ENCODE assay signal across 8 mouse cellular contexts in genomic region chr7:144939344-144940002, GRCm38 (mm10). TPM values are rescaled to one million over a fixed set of nuclear protein-coding genes. Genes with fewer than 3 reads are reported as not detected.
DNase-seq lines count a peak whose midpoint lies in the region; ATAC-seq and TF ChIP-seq lines count a peak whose summit lies in the region.

Gene Ccnd1, minus strand, starts transcription at chr7:144939925.

- intact Hi-C loops in gastrocnemius, adult 2 months (cut with DNase I): loop anchor here (5.0 kb wide), 2 partner anchors 88 to 253 kb away; no protein-coding TSS in a partner anchor

- peak within 1 kb of the TSS; percentile 97 for H3K4me2 ChIP-seq in hindbrain, embryonic 14.5 days (replicated peaks)

- peaks cover 57% of the 10 kb centered on the region for H3K4me1 ChIP-seq in hindbrain, embryonic 14.5 days (replicated peaks; ENCODE audit: control insufficient read depth, insufficient read depth, low read length)
- H3K4me1 ChIP-seq in testis, adult 2 months (ENCODE audit: control insufficient read depth, insufficient read depth, low read length): peaks cover 48% of the 10 kb centered on the region

- peak; percentile 36; the same call in 1 of the 2 replicates for ATAC-seq in hindbrain, embryonic 14.5 days (ENCODE audit: low FRiP score)
- ATAC-seq in megakaryocyte progenitor cell, adult 5-6 weeks (replicated peaks; ENCODE audit: poor library complexity): peak; percentile 23

- H3K4me3 ChIP-seq in gastrocnemius, adult 2 months: peak within 1 kb of the TSS; percentile 83
- H3K4me3 ChIP-seq in hindbrain, embryonic 14.5 days (replicated peaks; ENCODE audit: low read length): peak within 1 kb of the TSS; percentile 45
- peak within 1 kb of the TSS; percentile 80 for H3K4me3 ChIP-seq in testis, adult 2 months (ENCODE audit: control insufficient read depth, low read depth, low read length)

- DNase-seq in gastrocnemius, adult 2 months: peak; percentile 72
- no peak for DNase-seq in gastrocnemius, adult 8-10 months (ENCODE audit: low spot score in 2 of 2)
- DNase-seq in brain, adult 2 months (ENCODE audit: low read depth, low spot score): peak; percentile 69
- peak in 1 of 2 experiments; percentile 62 for DNase-seq in frontal cortex, adult 2 months (ENCODE audit: extremely low spot score in 1 of 2, low spot score in 1 of 2)
- DNase-seq in hindbrain, embryonic 14.5 days (ENCODE audit: low spot score): peak; percentile 72
- DNase-seq in left cerebral cortex, adult 8-10 months (ENCODE audit: low spot score in 2 of 2): peak in 1 of 2 experiments; percentile 35

- peaks cover 58% of the 10 kb centered on the region for H3K27me3 ChIP-seq in hindbrain, embryonic 14.5 days (ENCODE audit: control insufficient read depth, insufficient read depth, low read length)
- H3K27me3 ChIP-seq in testis, adult 2 months (ENCODE audit: control insufficient read depth, insufficient read depth, low read length): peaks cover 2% of the 10 kb centered on the region; the same call in 1 of the 2 replicates

- peak within 1 kb of the TSS; percentile 69 for H3K27ac ChIP-seq in gastrocnemius, adult 2 months
- peak within 1 kb of the TSS; percentile 65 for H3K27ac ChIP-seq in hindbrain, embryonic 14.5 days
- H3K27ac ChIP-seq in testis, adult 2 months (ENCODE audit: control insufficient read depth, insufficient read depth, low read depth, low read length): peak within 1 kb of the TSS; percentile 83

- no peak for TF ChIP-seq POLR2A in testis, adult 2 months (IDR thresholded peaks at IDR 0.05; ENCODE audit: control insufficient read depth, low read depth, low read length)

- H3K36me3 ChIP-seq in hindbrain, embryonic 14.5 days (replicated peaks; ENCODE audit: control insufficient read depth, insufficient read depth): no peaks in the 10 kb centered on the region
- no peaks in the 10 kb centered on the region for H3K36me3 ChIP-seq in testis, adult 2 months (ENCODE audit: control insufficient read depth, insufficient read depth, low read length)

- no peaks in the 10 kb centered on the region for H3K9me3 ChIP-seq in hindbrain, embryonic 14.5 days (ENCODE audit: control insufficient read depth, low read length)

- peak within 1 kb of the TSS; percentile 60 for H3K9ac ChIP-seq in hindbrain, embryonic 14.5 days

- TF ChIP-seq CTCF in gastrocnemius, adult 2 months (IDR thresholded peaks at IDR 0.05): peak; percentile 10; the same call in 1 of the 2 replicates
- TF ChIP-seq CTCF in testis, adult 2 months (IDR thresholded peaks at IDR 0.05; ENCODE audit: control insufficient read depth, insufficient read depth, insufficient replicate concordance, low read depth, low read length): no peak

- WGBS in hindbrain, embryonic 14.5 days: under 1% methylated on average over 40 of the region's 45 CpGs

RNA-seq across cellular contexts. Expression of gene Ccnd1, which starts in this region (rescaled TPM):
- total RNA-seq in gastrocnemius, adult 2 months (2021): 1 to 10 TPM; 1.6 to 5.2 TPM
- total RNA-seq in gastrocnemius, adult 8-10 months (2022): 1 to 10 TPM; 2.3 to 6.9 (median 4.0) TPM
- polyA plus RNA-seq in frontal cortex, adult 2 months (2012; rRNA removed): 29.8 and 36.6 TPM in 2 replicates
- 28.1 and 35.6 TPM in 2 replicates for polyA plus RNA-seq in hindbrain, embryonic 14.5 days (2014; fragmentation: Nextera tagmentation; extraction: Ambion mirVana)
- total RNA-seq in left cerebral cortex, adult 8-10 months (2022): 10 to 100 TPM; 38.1 to 47.4 (median 43.6) TPM
- 8.6 and 10.3 TPM in 2 replicates for total RNA-seq in megakaryocyte progenitor cell, adult 5-6 weeks (2015)
- total RNA-seq in megakaryocyte progenitor cell, adult 5-6 weeks (2017): 9.5 and 12.5 TPM in 2 replicates
- 4.2 and 6.8 TPM in 2 replicates for polyA plus RNA-seq in testis, adult 2 months (2012; rRNA removed)

Comparison
In these comparisons a context has a peak if more than half of its experiments do, and no peak if none do; other contexts are left out.
1. DNase-seq: peak in gastrocnemius, adult 2 months (single experiment), brain, adult 2 months (single experiment) and hindbrain, embryonic 14.5 days (single experiment); none in gastrocnemius, adult 8-10 months (0 of 2).
2. Peak in every context shown above with its lines, with median percentiles within 50 percentile points of each other: H3K27ac ChIP-seq and H3K4me3 ChIP-seq.